Mouse (Mus musculus) ES-E14 (cell line): ENCODE data around the gene Unc45b. TPM values are rescaled to one million over a fixed set of nuclear protein-coding genes. Genes with fewer than 3 reads are reported as not detected.
"Not testable (repeated sequence)": the region's sequence is repeated elsewhere in the genome, so short reads cannot be mapped to it uniquely, and the experiment has no call there.

Experiments used
- DNase-seq: peaks from one replicate; pipeline ENCODE4 v3.0.0-alpha.2; 2013; ENCODE audit warnings: low read depth, low spot score
- H3K27ac ChIP-seq: 2 replicates; pipeline ENCODE4 v1.5.1; 2012; ENCODE audit warnings: low read depth, mild to moderate bottlenecking, low read length, moderate library complexity, mixed read lengths; ENCODE audit not compliant: poor library complexity, insufficient read depth, severe bottlenecking
- H3K36me3 ChIP-seq: 2 replicates; pipeline ENCODE4 v1.6.1; 2012; ENCODE audit warnings: mild to moderate bottlenecking, low read length, moderate library complexity, mixed read lengths; ENCODE audit not compliant: control insufficient read depth, poor library complexity, insufficient read depth, severe bottlenecking
- H3K4me1 ChIP-seq, 2 experiments: fragments of 150-350 bp in 1 of 2; sonication (generic) in 1 of 2; 2 replicates each; pipeline ENCODE4 v1.6.1; 2012; ENCODE audit warnings: low read length in 2 of 2, mild to moderate bottlenecking in 1 of 2, mixed read lengths in 1 of 2; ENCODE audit not compliant: control insufficient read depth in 2 of 2, insufficient read depth in 2 of 2, poor library complexity in 1 of 2
- H3K4me3 ChIP-seq, 2 experiments: fragments of 150-350 bp in 1 of 2; sonication (generic) in 1 of 2; 2 replicates each; pipeline ENCODE4 v1.5.1; 2012; ENCODE audit warnings: low read length in 2 of 2, low read depth in 1 of 2, mild to moderate bottlenecking in 1 of 2, mixed read lengths in 1 of 2; ENCODE audit not compliant: insufficient read depth in 1 of 2, poor library complexity in 1 of 2, severe bottlenecking in 1 of 2
- H3K9ac ChIP-seq: 2 replicates; pipeline ENCODE4 v1.6.1; 2012; ENCODE audit warnings: low read depth, mild to moderate bottlenecking, low read length, mixed read lengths; ENCODE audit not compliant: poor library complexity, insufficient read depth, severe bottlenecking
- H3K9me3 ChIP-seq: fragments of 150-350 bp; sonication (generic); 2 replicates; pipeline ENCODE4 v1.6.1; 2012; ENCODE audit warnings: low read depth, mild to moderate bottlenecking, low read length; ENCODE audit not compliant: control insufficient read depth, insufficient read depth
- CHD2 ChIP-seq: IDR thresholded peaks from 2 replicates; pipeline ENCODE4 v1.6.1; 2014; ENCODE audit warnings: mild to moderate bottlenecking, low read depth, low read length, inconsistent platforms
- HCFC1 ChIP-seq: IDR thresholded peaks from 2 replicates; pipeline ENCODE4 v1.6.1; 2012; ENCODE audit warnings: low read length, inconsistent platforms, borderline replicate concordance; ENCODE audit not compliant: insufficient read depth
- MAFK ChIP-seq: IDR thresholded peaks from 2 replicates; pipeline ENCODE4 v1.6.1; 2014; ENCODE audit warnings: mild to moderate bottlenecking, low read depth, low read length, inconsistent platforms; ENCODE audit not compliant: insufficient read depth
- ZC3H11A ChIP-seq: IDR thresholded peaks from 2 replicates; pipeline ENCODE4 v1.6.1; 2012; ENCODE audit warnings: low read depth, mild to moderate bottlenecking, inconsistent platforms, low read length, borderline replicate concordance
- ZNF384 ChIP-seq: IDR thresholded peaks from 2 replicates; pipeline ENCODE4 v1.6.1; 2012; ENCODE audit warnings: low read depth, low read length, inconsistent platforms
- in situ Hi-C, 2 experiments: fragments of 600-800 bp; cut with MboI; formaldehyde crosslinking; loops; one replicate each; pipeline ENCODE4 v1.15.1; 2025; ENCODE audit warnings: low sequenced_read_pairs in 2 of 2, inconsistent platforms in 1 of 2; ENCODE audit not compliant: unreplicated experiment in 2 of 2
- total RNA-seq: library from RNA; depleted of rRNA; stranded (reverse); fragments of 300-350 nt; gene quantifications from 2 replicates; pipeline ENCODE4 v1.2.3, GENCODE M21; 2012

The Unc45b gene
- total RNA-seq, 1 experiment, result 2.3 TPM

GRCm38 (mm10) chr11:82973916-82974315, 63.6 kb downstream of the Unc45b start:
- Histone ChIP-seq H3K4me3 (no peak overlapping the region), H3K27ac (no peak overlapping the region), H3K36me3 (no peaks in the 10 kb centered on the region), H3K4me1 (0 out of 4 replicates have a peak, but pooled peaks cover 0 to 1% of the 10 kb centered on the region in 2 experiments), H3K9me3 (no peaks in the 10 kb centered on the region), H3K9ac (no peak overlapping the region)
- TF ChIP-seq MAFK (no peak), ZNF384 (no peak), HCFC1 (no peak), CHD2 (no peak), ZC3H11A (no peak)
- in situ Hi-C loops, result no loop called here
- DNase-seq, result no peak

- H3K27ac ChIP-seq, H3K4me3 ChIP-seq, H3K36me3 ChIP-seq, H3K9me3 ChIP-seq, DNase-seq, in situ Hi-C loops, H3K9ac ChIP-seq, H3K4me1 ChIP-seq: not testable (repeated sequence)
Observed at GRCm38 (mm10) chr11:82982409-82982808, 72.1 kb downstream of the Unc45b start.

GRCm38 (mm10) chr11:82983193-82983592, 72.8 kb downstream of the Unc45b start:
- no peaks in the 10 kb centered on the region; the same call in 1 of the 2 replicates for H3K36me3 ChIP-seq
- H3K9me3 ChIP-seq, result no peaks in the 10 kb centered on the region
- no peak overlapping the region for H3K4me3 ChIP-seq
- no peak overlapping the region for H3K9ac ChIP-seq
- peaks cover 0 to 2% of the 10 kb centered on the region in 2 experiments; a peak in 1 of 4 replicates for H3K4me1 ChIP-seq
- no peak overlapping the region for H3K27ac ChIP-seq
- in situ Hi-C loops, result no loop called here
- no peak for DNase-seq
- TF ChIP-seq ZNF384 (no peak), CHD2 (no peak), MAFK (no peak), HCFC1 (no peak), ZC3H11A (no peak)

- Histone ChIP-seq H3K4me1 (peaks cover 2 to 12% of the 10 kb centered on the region in 2 experiments; a peak in 1 of 4 replicates), H3K9me3 (no peaks in the 10 kb centered on the region), H3K9ac (no peak overlapping the region), H3K4me3 (no peak overlapping the region), H3K36me3 (no peaks in the 10 kb centered on the region; the same call in 1 of the 2 replicates), H3K27ac (no peak overlapping the region)
- in situ Hi-C loops, result no loop called here
- no peak for DNase-seq
- TF ChIP-seq MAFK (no peak), CHD2 (no peak), ZC3H11A (no peak), HCFC1 (no peak), ZNF384 (no peak)
Observed at GRCm38 (mm10) chr11:82987621-82988020, 77.3 kb downstream of the Unc45b start.

- Histone ChIP-seq H3K4me1 (peaks cover 4 to 14% of the 10 kb centered on the region in 2 experiments; a peak in 2 of 4 replicates), H3K27ac (no peak overlapping the region), H3K9me3 (no peaks in the 10 kb centered on the region), H3K4me3 (peak overlapping the region in 1 of 2 experiments; percentile 23; a peak in 1 of 4 replicates), H3K36me3 (no peaks in the 10 kb centered on the region; the same call in 1 of the 2 replicates), H3K9ac (peak overlapping the region; percentile 48; the same call in 1 of the 2 replicates)
- no peak for DNase-seq
- TF ChIP-seq HCFC1 (no peak), ZC3H11A (no peak), CHD2 (no peak), ZNF384 (no peak), MAFK (no peak)
- in situ Hi-C loops, result no loop called here
Observed at GRCm38 (mm10) chr11:82989357-82989756, 79.0 kb downstream of the Unc45b start.

GRCm38 (mm10) chr11:82990612-82991385, 80.4 kb downstream of the Unc45b start:
- Histone ChIP-seq H3K4me3 (0 out of 4 replicates have a peak overlapping the region, but pooled peaks of 1 of the 2 experiments have one; percentile 26), H3K9ac (peak overlapping the region; percentile 33; the same call in 1 of the 2 replicates), H3K4me1 (peaks cover 4 to 14% of the 10 kb centered on the region in 2 experiments; a peak in 2 of 4 replicates)
- H3K9me3 ChIP-seq, H3K36me3 ChIP-seq, DNase-seq, in situ Hi-C loops, H3K27ac ChIP-seq: not testable (repeated sequence)
